Mouse (Mus musculus) C2C12 (cell line): ENCODE results near the gene Sobp.

Experiments used
- CEBPB ChIP-seq: IDR thresholded peaks from one replicate; pipeline ENCODE4 v1.6.1; 2011; ENCODE audit warnings: low read depth, mild to moderate bottlenecking, control low read depth, moderate library complexity
- CTCF ChIP-seq: IDR thresholded peaks from one replicate; pipeline ENCODE4 v1.5.1; 2011; ENCODE audit not compliant: control insufficient read depth, insufficient read depth, insufficient read length
- FOSL1 ChIP-seq: IDR thresholded peaks from one replicate; pipeline ENCODE4 v1.8.0; 2011; ENCODE audit warnings: mild to moderate bottlenecking, low read length; ENCODE audit not compliant: poor library complexity, insufficient read depth, severe bottlenecking
- MYOD1 ChIP-seq: IDR thresholded peaks from one replicate; pipeline ENCODE4 v1.6.1; 2011; ENCODE audit warnings: low read depth; ENCODE audit not compliant: control insufficient read depth, insufficient read length
- MYOG ChIP-seq: IDR thresholded peaks from one replicate; pipeline ENCODE4 v1.6.1; 2011; ENCODE audit not compliant: control insufficient read depth, insufficient read length; ENCODE audit errors: extremely low read depth

DNA sequence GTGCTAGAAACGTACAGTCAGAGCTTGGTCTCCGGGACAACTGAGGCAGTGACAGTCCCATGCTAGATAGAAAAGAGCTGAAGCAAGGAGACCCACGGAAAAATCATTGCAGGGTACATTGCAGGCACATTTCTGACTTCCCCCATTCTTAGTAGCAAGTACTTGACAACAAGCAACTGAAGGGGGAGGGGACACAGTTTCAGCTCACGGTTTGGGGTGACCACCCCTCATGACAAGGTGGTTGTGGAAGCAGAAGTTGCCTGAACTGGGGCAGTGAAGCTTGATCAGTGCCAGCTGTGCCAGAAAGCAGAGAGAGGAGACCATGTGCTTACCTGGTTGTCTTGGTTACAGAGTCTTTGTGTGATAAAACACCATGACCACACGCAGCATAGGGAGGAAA, 220.7 kb downstream of the Sobp start:
- no peak for TF ChIP-seq CTCF
- no peak for TF ChIP-seq FOSL1
- TF ChIP-seq MYOG: no peak
- no peak for TF ChIP-seq CEBPB
- TF ChIP-seq MYOD1: no peak
